Mouse (Mus musculus) heart, embryonic 13.5 days (tissue): Measurements from ENCODE around the gene Scn1b. TPM values are rescaled to one million over a fixed set of nuclear protein-coding genes. Genes with fewer than 3 reads are reported as not detected.

Experiments
- ATAC-seq: fragments of 200-750 bp; cut with Nextera tagmentation; 2 replicates; pipeline ENCODE4 v1.8.0; 2017; ENCODE audit warnings: moderate TSS enrichment; ENCODE audit not compliant: insufficient number of reproducible peaks, low FRiP score, low TSS enrichment; ENCODE audit errors: extremely low read depth
- H3K27ac ChIP-seq: fragments of 300-500 bp; sonication (generic); replicated peaks from 2 replicates; pipeline ENCODE4 v1.5.1; 2015; ENCODE audit warnings: moderate library complexity, mild to moderate bottlenecking, inconsistent platforms
- H3K27me3 ChIP-seq: fragments of 300-500 bp; sonication (generic); replicated peaks from 2 replicates; pipeline ENCODE4 v1.6.1; 2015; ENCODE audit warnings: mild to moderate bottlenecking, inconsistent platforms
- H3K36me3 ChIP-seq: fragments of 300-500 bp; sonication (generic); 2 replicates; pipeline ENCODE4 v1.6.1; 2015; ENCODE audit warnings: mild to moderate bottlenecking, inconsistent platforms
- H3K4me1 ChIP-seq: fragments of 300-500 bp; sonication (generic); 2 replicates; pipeline ENCODE4 v1.6.1; 2015; ENCODE audit warnings: inconsistent platforms
- H3K4me2 ChIP-seq: fragments of 300-500 bp; sonication (generic); 2 replicates; pipeline ENCODE4 v1.6.1; 2015; ENCODE audit warnings: inconsistent platforms, mild to moderate bottlenecking, moderate library complexity
- H3K4me3 ChIP-seq: fragments of 300-500 bp; sonication (generic); 2 replicates; pipeline ENCODE4 v1.5.1; 2015; ENCODE audit warnings: moderate library complexity, mild to moderate bottlenecking, inconsistent platforms
- H3K9ac ChIP-seq: fragments of 300-500 bp; sonication (generic); 2 replicates; pipeline ENCODE4 v1.6.1; 2015; ENCODE audit warnings: inconsistent platforms, mild to moderate bottlenecking, moderate library complexity
- H3K9me3 ChIP-seq: fragments of 300-500 bp; sonication (generic); 2 replicates; pipeline ENCODE4 v1.6.1; 2016; ENCODE audit warnings: inconsistent platforms
- WGBS: fragments of 180-500 bp; shearing (Covaris S2); methylation state at CpG from one replicate; pipeline ENCODE4 v1.1.7; 2015; ENCODE audit warnings: mixed read lengths; 5-methylcytosine and 5-hydroxymethylcytosine counted together
- polyA plus RNA-seq: library from polyadenylated mRNA; unstranded; fragments of >200 nt; fragmentation: Nextera tagmentation; extraction: Ambion mirVana; gene quantifications from 2 replicates; pipeline ENCODE4 v1.2.1, GENCODE M21; 2015

Scn1b gene
- polyA plus RNA-seq: 2.5 and 3.1 TPM in 2 replicates

DNA sequence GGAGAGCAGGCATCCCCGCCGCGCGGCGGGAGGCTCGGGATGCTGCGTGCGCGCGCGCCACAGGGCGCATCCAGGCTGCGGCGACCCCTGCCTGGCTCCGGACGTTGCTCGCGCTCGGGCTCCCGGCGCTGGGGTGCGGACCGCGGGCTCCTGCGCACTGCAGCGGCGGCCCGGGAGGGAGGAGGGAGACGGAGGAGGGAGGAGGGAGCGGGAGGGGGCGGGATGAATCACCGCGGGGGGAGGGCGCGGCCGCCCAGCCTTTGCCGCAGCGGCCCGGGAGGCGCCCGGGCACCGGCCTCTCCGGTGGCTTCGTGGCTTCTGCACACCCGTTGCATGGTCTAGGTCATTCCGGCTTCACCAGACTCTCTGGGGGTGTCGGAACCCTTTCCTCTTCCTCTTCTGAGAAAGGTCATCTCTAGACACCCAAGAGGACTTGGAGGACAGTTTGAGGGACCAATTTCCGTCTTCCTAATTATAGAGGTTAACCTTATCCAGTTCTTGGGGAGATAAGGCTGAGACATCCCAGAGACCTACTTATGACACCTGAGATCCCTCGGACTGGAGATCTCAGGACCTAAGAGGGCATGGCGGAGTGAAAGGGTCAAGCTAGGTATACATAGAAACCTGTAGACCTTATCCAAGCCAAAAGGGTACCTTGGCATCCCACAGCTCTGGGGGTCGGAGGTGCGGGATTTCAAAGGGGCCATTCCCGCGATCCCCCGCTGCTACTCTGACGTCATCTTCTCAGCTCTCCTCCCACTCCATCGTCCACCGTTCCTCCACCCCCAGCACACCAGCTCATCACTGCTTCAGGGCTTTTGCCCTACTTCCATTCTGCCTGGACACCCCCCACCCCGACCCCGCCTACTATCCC, at the start of gene Scn1b:
Gene Scn1b (minus strand): TSS at position 153 of the 874 bp plus-strand sequence.
- ATAC-seq: no peak
- no peak within 1 kb of the TSS for H3K27ac ChIP-seq
- peak within 1 kb of the TSS; percentile 84 for H3K9ac ChIP-seq
- H3K36me3 ChIP-seq: peaks cover 42% of the 10 kb centered on the region
- WGBS: under 1% methylated on average over 53 of the region's 60 CpGs
- H3K4me3 ChIP-seq: peak within 1 kb of the TSS; percentile 69
- H3K27me3 ChIP-seq: peaks cover 34% of the 10 kb centered on the region
- H3K4me1 ChIP-seq: peaks cover 28% of the 10 kb centered on the region
- H3K4me2 ChIP-seq: peak within 1 kb of the TSS; percentile 99
- H3K9me3 ChIP-seq: no peaks in the 10 kb centered on the region

DNA sequence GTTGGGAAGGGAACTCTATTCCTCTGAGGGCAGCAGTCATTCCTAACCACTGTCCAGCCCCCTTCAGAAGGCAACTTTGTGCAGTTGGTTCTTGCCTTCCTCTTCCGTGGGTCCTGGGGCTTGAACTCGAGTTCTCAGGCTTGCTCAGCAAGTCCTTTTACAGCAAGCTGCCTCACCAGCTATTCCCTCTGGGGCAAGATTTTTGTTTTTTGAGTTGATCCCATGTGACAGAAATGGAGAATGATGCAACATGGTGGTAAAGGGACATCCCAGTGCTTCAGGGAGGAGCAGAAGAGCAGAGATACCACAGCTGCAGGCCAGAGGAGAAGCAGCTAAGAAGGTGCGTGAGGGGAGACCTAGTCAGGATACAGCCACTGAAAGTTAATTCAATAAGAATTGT, 48.3 kb upstream of the Scn1b start:
- 69% methylated on average over 3 of the region's 3 CpGs for WGBS
- Histone ChIP-seq H3K36me3 (no peaks in the 10 kb centered on the region), H3K9ac (no peak overlapping the region), H3K4me2 (no peak overlapping the region), H3K27me3 (peaks cover 19% of the 10 kb centered on the region), H3K4me1 (peaks cover 7% of the 10 kb centered on the region; the same call in 1 of the 2 replicates), H3K9me3 (no peaks in the 10 kb centered on the region), H3K4me3 (no peak overlapping the region), H3K27ac (no peak overlapping the region)
- ATAC-seq: no peak

DNA sequence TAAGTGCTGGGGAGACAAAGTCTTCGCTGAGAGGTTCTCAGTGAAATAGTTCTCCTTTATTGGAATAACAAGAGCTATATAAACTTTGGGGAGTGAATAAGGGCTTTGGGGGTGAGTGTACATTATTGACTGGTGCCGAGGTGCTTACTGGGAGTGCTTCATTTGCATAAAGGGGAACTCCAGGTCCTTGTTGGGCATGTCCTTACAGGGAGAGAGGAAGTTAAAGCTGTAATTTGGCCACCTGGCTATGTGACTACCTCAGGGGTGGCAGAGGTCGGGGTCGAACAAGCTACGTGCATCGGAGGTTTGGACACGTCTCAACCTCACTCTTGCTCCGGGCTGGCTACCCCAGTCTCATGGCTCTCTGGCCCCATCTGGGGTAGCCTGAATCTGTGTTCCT, 47.7 kb upstream of the Scn1b start:
- no peak overlapping the region for H3K4me3 ChIP-seq
- H3K4me1 ChIP-seq: peaks cover 7% of the 10 kb centered on the region; the same call in 1 of the 2 replicates
- no peaks in the 10 kb centered on the region for H3K9me3 ChIP-seq
- no peak for ATAC-seq
- no peak overlapping the region for H3K4me2 ChIP-seq
- no peak overlapping the region for H3K9ac ChIP-seq
- H3K36me3 ChIP-seq: no peaks in the 10 kb centered on the region
- H3K27me3 ChIP-seq: peaks cover 19% of the 10 kb centered on the region
- no peak overlapping the region for H3K27ac ChIP-seq
- WGBS: 70% methylated on average over 8 of the region's 8 CpGs

DNA sequence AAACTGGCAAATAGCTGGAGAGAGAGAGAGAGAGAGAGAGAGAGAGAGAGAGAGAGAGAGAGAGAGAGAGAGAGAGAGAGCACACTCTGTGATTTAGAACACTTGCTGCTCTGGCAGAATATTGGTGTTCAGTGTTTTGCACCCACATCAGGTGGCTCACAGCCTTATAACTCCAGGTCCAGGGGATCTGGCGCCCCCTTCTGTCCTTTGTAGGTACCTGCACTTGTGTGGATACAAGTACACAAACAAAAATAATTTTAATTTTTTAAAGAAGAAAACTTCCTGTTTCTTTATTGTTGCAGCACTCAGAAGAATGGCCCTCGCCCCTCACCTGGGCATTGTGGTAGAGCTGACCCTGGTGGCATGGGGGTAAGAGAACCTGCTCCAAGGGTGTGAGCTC, 45.4 kb upstream of the Scn1b start:
- WGBS: 9% methylated on average over 2 of the region's 2 CpGs
- Histone ChIP-seq H3K4me2 (no peak overlapping the region), H3K9ac (no peak overlapping the region), H3K4me3 (no peak overlapping the region), H3K27ac (no peak overlapping the region), H3K27me3 (no peaks in the 10 kb centered on the region), H3K4me1 (peaks cover 7% of the 10 kb centered on the region; the same call in 1 of the 2 replicates), H3K36me3 (no peaks in the 10 kb centered on the region), H3K9me3 (no peaks in the 10 kb centered on the region)
- no peak for ATAC-seq

DNA sequence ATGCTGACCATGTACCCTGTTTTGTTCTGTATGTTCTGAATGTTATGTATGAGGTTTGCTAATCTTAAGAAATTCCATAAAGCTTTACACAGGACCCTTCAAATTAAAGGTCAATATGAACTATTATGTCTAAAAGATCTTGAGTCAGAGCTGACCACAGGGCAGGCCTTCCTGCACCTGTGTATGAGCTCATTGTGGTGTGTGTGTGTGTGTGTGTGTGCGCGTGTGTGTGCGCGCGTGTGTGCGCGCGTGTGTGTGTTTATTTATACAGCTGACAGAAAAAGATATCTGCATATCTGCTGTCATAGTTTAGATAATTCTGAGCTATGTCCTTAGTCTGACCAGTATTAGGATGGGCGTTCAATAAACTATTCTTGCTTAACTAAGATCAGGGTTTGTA, 43.7 kb upstream of the Scn1b start:
- H3K27ac ChIP-seq: no peak overlapping the region
- no peak overlapping the region for H3K4me2 ChIP-seq
- 0 out of 2 replicates have a peak, but pooled peaks cover 8% of the 10 kb centered on the region for H3K9me3 ChIP-seq
- H3K9ac ChIP-seq: no peak overlapping the region
- H3K36me3 ChIP-seq: no peaks in the 10 kb centered on the region
- no peaks in the 10 kb centered on the region for H3K27me3 ChIP-seq
- H3K4me1 ChIP-seq: no peaks in the 10 kb centered on the region
- 89% methylated on average over 9 of the region's 9 CpGs for WGBS
- ATAC-seq: no peak
- no peak overlapping the region for H3K4me3 ChIP-seq

DNA sequence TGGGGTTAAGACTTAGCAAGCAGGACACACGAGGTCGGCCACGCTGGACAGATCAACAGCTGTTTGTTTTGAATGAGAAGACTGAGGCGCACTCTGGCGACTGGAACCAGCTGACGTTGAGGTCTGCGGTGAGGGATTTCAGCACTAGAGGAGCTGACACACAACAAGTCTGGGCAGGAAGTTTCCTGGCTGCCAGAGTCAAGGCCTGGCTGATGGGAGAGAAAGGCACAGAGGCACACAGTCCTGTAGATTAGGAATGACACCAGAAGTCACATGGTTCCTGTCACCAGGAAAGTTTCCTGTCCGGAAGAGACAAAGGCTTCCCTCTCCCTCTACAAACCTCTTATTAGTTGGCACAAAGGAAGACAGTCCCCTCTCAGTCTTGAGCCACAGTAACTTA, 41.6 kb upstream of the Scn1b start:
- H3K27ac ChIP-seq: peak overlapping the region; percentile 53

DNA sequence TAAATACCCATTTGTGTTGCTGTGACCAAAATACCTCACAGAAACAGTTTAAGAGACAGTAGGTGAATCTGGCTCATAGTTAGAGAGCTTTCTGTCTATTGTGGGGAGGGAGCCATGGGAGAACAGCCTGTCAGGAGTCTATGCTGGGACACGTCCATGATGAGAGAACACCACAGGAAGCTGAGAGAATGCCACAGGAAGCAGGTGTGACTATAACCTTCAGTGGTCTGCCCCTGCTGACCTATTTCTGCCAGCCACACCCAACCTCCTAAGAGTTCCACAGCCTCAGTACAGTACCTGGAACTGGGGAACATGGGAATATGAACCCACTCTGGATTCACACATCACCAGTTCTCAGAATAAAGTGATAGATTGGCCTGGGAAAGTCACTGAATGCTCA, 37.9 kb upstream of the Scn1b start:
- no peak overlapping the region for H3K4me3 ChIP-seq
- H3K4me1 ChIP-seq: peaks cover 7% of the 10 kb centered on the region; the same call in 1 of the 2 replicates
- no peak overlapping the region for H3K9ac ChIP-seq
- no peak overlapping the region for H3K4me2 ChIP-seq
- 0 out of 2 replicates have a peak, but pooled peaks cover 8% of the 10 kb centered on the region for H3K9me3 ChIP-seq
- WGBS: 56% methylated on average over 1 of the region's 1 CpGs
- H3K36me3 ChIP-seq: no peaks in the 10 kb centered on the region
- H3K27me3 ChIP-seq: no peaks in the 10 kb centered on the region
- no peak for ATAC-seq
- no peak overlapping the region for H3K27ac ChIP-seq

More for the DNA sequence above, 41.6 kb upstream of the Scn1b start:
- Histone ChIP-seq H3K36me3 (no peaks in the 10 kb centered on the region), H3K4me2 (no peak overlapping the region), H3K9ac (no peak overlapping the region), H3K4me1 (no peaks in the 10 kb centered on the region), H3K27me3 (no peaks in the 10 kb centered on the region), H3K9me3 (0 out of 2 replicates have a peak, but pooled peaks cover 8% of the 10 kb centered on the region), H3K4me3 (no peak overlapping the region)
- no peak for ATAC-seq
- 29% methylated on average over 8 of the region's 8 CpGs for WGBS

DNA sequence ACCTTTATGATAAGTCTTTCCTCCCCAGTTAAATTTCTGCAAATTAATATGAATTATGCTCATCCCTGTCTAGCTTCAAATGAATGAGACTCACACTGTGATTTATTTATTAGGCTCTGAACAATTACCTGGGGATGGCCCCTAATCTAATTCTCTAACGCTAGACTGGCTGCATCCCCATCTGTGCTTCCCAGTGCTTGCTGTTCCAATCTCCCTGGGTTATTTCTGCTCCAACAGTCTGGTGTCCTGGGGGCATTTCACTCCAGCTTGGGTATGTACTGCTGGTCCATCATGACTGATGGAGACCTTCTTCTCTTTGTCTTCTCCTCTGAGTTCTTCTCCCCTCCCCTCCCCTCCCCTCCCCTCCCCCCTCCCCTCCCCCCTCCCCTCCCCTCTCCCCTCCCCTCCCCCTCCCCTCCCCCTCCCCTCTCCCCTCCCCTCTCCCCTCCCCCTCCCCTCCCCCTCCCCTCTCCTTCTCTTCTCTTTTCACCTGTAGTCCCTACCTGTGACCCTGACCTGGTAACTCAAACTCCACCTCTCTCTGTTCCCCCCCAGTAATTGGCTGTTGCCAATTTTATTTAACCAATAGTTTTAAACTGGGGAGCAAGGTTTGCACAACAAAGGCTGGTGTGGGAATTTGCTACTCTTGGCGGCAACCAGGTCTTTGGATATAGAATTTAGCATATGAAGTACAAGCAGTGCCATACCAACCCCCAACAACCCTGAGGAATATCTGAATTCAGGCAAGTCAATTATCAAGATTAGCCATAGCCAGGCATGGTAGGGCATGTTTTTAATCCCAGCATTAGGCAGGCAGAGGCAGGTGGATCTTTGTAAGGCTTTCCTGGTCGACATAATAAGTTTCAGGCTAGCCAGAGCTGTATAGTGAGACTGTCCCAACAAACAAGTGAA, 37.1 kb upstream of the Scn1b start:
- WGBS: 61% methylated on average over 3 of the region's 3 CpGs
- Histone ChIP-seq H3K27me3 (no peaks in the 10 kb centered on the region), H3K4me2 (no peak overlapping the region), H3K36me3 (no peaks in the 10 kb centered on the region), H3K9me3 (0 out of 2 replicates have a peak, but pooled peaks cover 8% of the 10 kb centered on the region), H3K4me1 (peaks cover 7% of the 10 kb centered on the region; the same call in 1 of the 2 replicates), H3K9ac (no peak overlapping the region), H3K4me3 (no peak overlapping the region), H3K27ac (no peak overlapping the region)
- no peak for ATAC-seq

DNA sequence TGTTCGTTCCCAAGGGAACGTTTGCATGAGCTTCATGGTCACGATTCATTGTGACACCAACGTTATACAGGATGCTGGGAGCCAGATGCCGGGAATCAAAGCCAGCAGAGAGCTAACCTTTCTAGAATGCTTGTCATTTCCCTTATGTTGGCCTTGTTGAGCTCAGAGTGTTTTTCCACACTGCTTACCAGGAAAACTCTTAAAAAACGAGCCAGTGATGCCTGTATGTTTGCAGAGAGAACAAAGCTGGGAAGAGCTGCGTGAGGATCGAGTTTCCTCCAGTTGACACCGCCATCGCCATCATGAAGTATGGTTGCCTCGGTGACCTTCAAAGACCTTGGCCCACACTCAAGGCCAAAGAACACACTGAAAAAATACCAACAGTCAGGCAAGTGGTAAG, 35.5 kb upstream of the Scn1b start:
- Histone ChIP-seq H3K36me3 (no peaks in the 10 kb centered on the region), H3K27ac (no peak overlapping the region), H3K4me2 (no peak overlapping the region), H3K4me3 (no peak overlapping the region), H3K9ac (0 out of 2 replicates have a peak overlapping the region, but pooled peaks have one; percentile 24), H3K27me3 (no peaks in the 10 kb centered on the region), H3K4me1 (peaks cover 7% of the 10 kb centered on the region; the same call in 1 of the 2 replicates), H3K9me3 (0 out of 2 replicates have a peak, but pooled peaks cover 8% of the 10 kb centered on the region)
- ATAC-seq: no peak
- 71% methylated on average over 11 of the region's 11 CpGs for WGBS

DNA sequence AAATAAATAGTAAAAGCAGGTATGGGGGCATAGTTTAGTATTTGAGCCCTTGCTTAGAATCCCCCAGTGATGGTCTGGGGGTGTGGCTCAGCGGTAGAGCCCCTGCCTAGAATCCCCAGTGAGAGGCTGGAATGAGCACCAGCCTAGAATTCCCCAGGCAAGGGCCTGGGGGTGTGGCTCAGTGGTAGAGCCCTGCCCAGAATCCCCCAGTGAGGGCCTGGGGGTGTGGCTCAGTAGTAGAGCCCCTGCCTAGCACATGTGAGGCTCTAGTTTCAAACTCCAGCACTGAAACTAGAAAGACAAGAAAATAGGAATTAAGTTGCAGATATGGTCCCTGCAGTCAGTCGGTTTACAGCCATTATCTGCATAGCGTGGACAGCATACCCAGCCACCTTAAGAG, 35.0 kb upstream of the Scn1b start:
- Histone ChIP-seq H3K9me3 (0 out of 2 replicates have a peak, but pooled peaks cover 8% of the 10 kb centered on the region), H3K36me3 (no peaks in the 10 kb centered on the region), H3K4me1 (peaks cover 7% of the 10 kb centered on the region; the same call in 1 of the 2 replicates), H3K27me3 (no peaks in the 10 kb centered on the region), H3K4me3 (no peak overlapping the region), H3K9ac (no peak overlapping the region), H3K4me2 (no peak overlapping the region), H3K27ac (no peak overlapping the region)
- no peak for ATAC-seq
- 54% methylated on average over 3 of the region's 3 CpGs for WGBS

DNA sequence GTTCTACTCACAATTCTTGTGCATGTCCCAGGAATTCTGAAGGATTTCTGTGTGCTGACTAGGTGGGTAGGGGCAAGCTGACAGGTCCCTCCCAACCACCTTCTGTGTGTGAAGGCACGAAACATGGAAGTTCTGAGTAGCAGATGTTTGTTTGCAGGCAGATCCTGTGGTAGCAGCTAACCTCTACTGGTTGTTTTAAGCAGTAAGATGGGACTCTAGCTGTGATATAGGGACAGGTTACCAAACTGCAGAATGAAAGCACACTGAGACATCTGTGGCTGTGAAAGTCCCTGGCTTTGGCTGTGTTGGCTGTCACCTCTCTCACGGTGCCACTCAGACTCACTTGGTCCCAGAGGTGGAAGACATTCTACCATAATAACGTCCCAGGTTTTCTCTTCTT, 34.4 kb upstream of the Scn1b start:
- Histone ChIP-seq H3K27me3 (no peaks in the 10 kb centered on the region), H3K9ac (no peak overlapping the region), H3K4me3 (no peak overlapping the region), H3K27ac (no peak overlapping the region), H3K4me1 (peaks cover 10% of the 10 kb centered on the region), H3K36me3 (no peaks in the 10 kb centered on the region), H3K9me3 (0 out of 2 replicates have a peak, but pooled peaks cover 6% of the 10 kb centered on the region), H3K4me2 (no peak overlapping the region)
- 72% methylated on average over 3 of the region's 3 CpGs for WGBS
- ATAC-seq: no peak
